Mouse (Mus musculus) layer of hippocampus, adult 8-10 months (tissue): ENCODE measurements around the gene Ifngr2. TPM values are rescaled to one million over a fixed set of nuclear protein-coding genes. Genes with fewer than 3 reads are reported as not detected.

Experiments used
- DNase-seq, 2 experiments: peaks; one replicate each; pipeline ENCODE4 v3.0.0; 2022; ENCODE audit warnings: low spot score in 2 of 2
- total RNA-seq, 4 experiments: library from RNA; stranded (reverse); gene quantifications; 2 replicates each; pipeline ENCODE4 v1.2.4; 2022

Gene Ifngr2
- total RNA-seq, 4 experiments from 2014 or later, result 38.9 to 52.7 (median 46.3) TPM

GRCm38 (mm10) chr16:91536372-91536771, 10.5 kb upstream of the Ifngr2 start:
- no peak for DNase-seq

- no peak for DNase-seq
These were observed 9.8 kb upstream of the Ifngr2 start for GRCm38 (mm10) chr16:91537065-91537464.

GRCm38 (mm10) chr16:91538051-91538450, 8.8 kb upstream of the Ifngr2 start:
- DNase-seq, result no peak

GRCm38 (mm10) chr16:91538513-91538912, 8.4 kb upstream of the Ifngr2 start:
- DNase-seq, result no peak

- DNase-seq, result peak; percentile 63 to 64
These were observed 5.2 kb upstream of the Ifngr2 start for GRCm38 (mm10) chr16:91541573-91542081.

- DNase-seq, result no peak
These were observed 3.3 kb upstream of the Ifngr2 start for GRCm38 (mm10) chr16:91543619-91544018.

- DNase-seq, result no peak
These were observed 1.1 kb upstream of the Ifngr2 start for GRCm38 (mm10) chr16:91545597-91546281.

GRCm38 (mm10) chr16:91546391-91546835, 459 bp upstream of the Ifngr2 start:
- no peak for DNase-seq

GRCm38 (mm10) chr16:91547974-91548373, 1.1 kb downstream of the Ifngr2 start:
- no peak for DNase-seq

GRCm38 (mm10) chr16:91548586-91548985, 1.7 kb downstream of the Ifngr2 start:
- no peak for DNase-seq

GRCm38 (mm10) chr16:91548996-91549395, 2.1 kb downstream of the Ifngr2 start:
- DNase-seq, result no peak

GRCm38 (mm10) chr16:91549616-91550015, 2.7 kb downstream of the Ifngr2 start:
- no peak for DNase-seq

GRCm38 (mm10) chr16:91551081-91551524, 4.2 kb downstream of the Ifngr2 start:
- DNase-seq, result no peak

- no peak for DNase-seq
These were observed 5.2 kb downstream of the Ifngr2 start for GRCm38 (mm10) chr16:91552072-91552471.

GRCm38 (mm10) chr16:91553625-91554024, 6.8 kb downstream of the Ifngr2 start:
- no peak for DNase-seq

GRCm38 (mm10) chr16:91555017-91555605, 8.2 kb downstream of the Ifngr2 start:
- DNase-seq, result no peak

GRCm38 (mm10) chr16:91556659-91557058, 9.8 kb downstream of the Ifngr2 start:
- DNase-seq, result no peak

GRCm38 (mm10) chr16:91557214-91557613, 10.3 kb downstream of the Ifngr2 start:
- DNase-seq, result no peak

- DNase-seq, result no peak
These were observed 10.8 kb downstream of the Ifngr2 start for GRCm38 (mm10) chr16:91557693-91558092.

GRCm38 (mm10) chr16:91561099-91561498, 14.2 kb downstream of the Ifngr2 start:
- DNase-seq, result no peak

GRCm38 (mm10) chr16:91561541-91562457, 14.9 kb downstream of the Ifngr2 start:
- no peak for DNase-seq
